Mouse (Mus musculus): ENCODE results near the gene Psg21. TPM values are rescaled to one million over a fixed set of nuclear protein-coding genes. Genes with fewer than 3 reads are reported as not detected.
A peak's percentile ranks its signal among the peaks of the same experiment; 100 is the strongest.
"Not testable (repeated sequence)": the region's sequence is repeated elsewhere in the genome, so short reads cannot be mapped to it uniquely, and the experiment has no call there.

Gene Psg21
- not detected in 2 replicates for polyA plus RNA-seq (2015; fragmentation: Nextera tagmentation; extraction: Ambion mirVana)

- not testable (repeated sequence) for ATAC-seq; H3K27ac ChIP-seq (ENCODE audit: low read length); H3K4me1 ChIP-seq (ENCODE audit: insufficient read depth, low read depth, low read length); H3K9me3 ChIP-seq (ENCODE audit: low read length); H3K4me3 ChIP-seq (ENCODE audit: low read depth, low read length); H3K36me3 ChIP-seq (ENCODE audit: insufficient read depth, low read length); H3K4me2 ChIP-seq (replicated peaks; ENCODE audit: low read depth, low read length); DNase-seq (ENCODE audit: low spot score); H3K9ac ChIP-seq (replicated peaks; ENCODE audit: low read depth); H3K27me3 ChIP-seq (replicated peaks; ENCODE audit: insufficient read depth, low read length)
- 25% methylated on average over 1 of the region's 2 CpGs for WGBS
Observed at GRCm38 (mm10) chr7:18656625-18657024, at the start of gene Psg21. Gene Psg21, minus strand, starts transcription at chr7:18656725.

GRCm38 (mm10) chr7:18686085-18686484 lies 29.6 kb upstream of the Psg21 start, which contains the start of gene Psg20:
Gene Psg20, minus strand, starts transcription at chr7:18686185.
- Histone ChIP-seq H3K27me3 (replicated peaks; ENCODE audit: insufficient read depth, low read length) (no peaks in the 10 kb centered on the region), H3K27ac (ENCODE audit: low read length) (no peak within 1 kb of the TSS)
- 54% methylated on average over 2 of the region's 2 CpGs for WGBS

GRCm38 (mm10) chr7:18685586-18685985 lies 29.1 kb upstream of the Psg21 start:
- ATAC-seq = no peak
- Histone ChIP-seq H3K4me1 (ENCODE audit: insufficient read depth, low read depth, low read length) (no peaks in the 10 kb centered on the region), H3K9ac (replicated peaks; ENCODE audit: low read depth) (no peak overlapping the region), H3K27ac (ENCODE audit: low read length) (no peak overlapping the region), H3K4me3 (ENCODE audit: low read depth, low read length) (no peak overlapping the region), H3K27me3 (replicated peaks; ENCODE audit: insufficient read depth, low read length) (no peaks in the 10 kb centered on the region), H3K4me2 (replicated peaks; ENCODE audit: low read depth, low read length) (no peak overlapping the region), H3K9me3 (ENCODE audit: low read length) (no peaks in the 10 kb centered on the region), H3K36me3 (ENCODE audit: insufficient read depth, low read length) (no peaks in the 10 kb centered on the region)
- no peak for TF ChIP-seq CTCF (IDR thresholded peaks at IDR 0.05)
- no peak for TF ChIP-seq EP300 (IDR thresholded peaks at IDR 0.05)
- no peak for DNase-seq (ENCODE audit: low spot score)

More at GRCm38 (mm10) chr7:18686085-18686484, 29.6 kb upstream of the Psg21 start, which contains the start of gene Psg20:
- DNase-seq (ENCODE audit: low spot score) = no peak
- H3K4me2 ChIP-seq (replicated peaks; ENCODE audit: low read depth, low read length) = no peak within 1 kb of the TSS
- no peaks in the 10 kb centered on the region for H3K36me3 ChIP-seq (ENCODE audit: insufficient read depth, low read length)
- no peak within 1 kb of the TSS for H3K9ac ChIP-seq (replicated peaks; ENCODE audit: low read depth)
- H3K4me3 ChIP-seq (ENCODE audit: low read depth, low read length) = no peak within 1 kb of the TSS
- no peaks in the 10 kb centered on the region for H3K9me3 ChIP-seq (ENCODE audit: low read length)
- no peak for ATAC-seq
- TF ChIP-seq CTCF (IDR thresholded peaks at IDR 0.05) (no peak), EP300 (IDR thresholded peaks at IDR 0.05) (no peak)
- H3K4me1 ChIP-seq (ENCODE audit: insufficient read depth, low read depth, low read length) = no peaks in the 10 kb centered on the region

GRCm38 (mm10) chr7:18679772-18680171 lies 23.2 kb upstream of the Psg21 start:
- H3K36me3 ChIP-seq (ENCODE audit: insufficient read depth, low read length) = no peaks in the 10 kb centered on the region
- H3K9me3 ChIP-seq (ENCODE audit: low read length) = no peaks in the 10 kb centered on the region
- no peak for ATAC-seq
- no peak overlapping the region for H3K27ac ChIP-seq (ENCODE audit: low read length)
- 33% methylated on average over 2 of the region's 2 CpGs for WGBS
- H3K9ac ChIP-seq (replicated peaks; ENCODE audit: low read depth) = no peak overlapping the region
- H3K4me2 ChIP-seq (replicated peaks; ENCODE audit: low read depth, low read length) = no peak overlapping the region
- no peak overlapping the region for H3K4me3 ChIP-seq (ENCODE audit: low read depth, low read length)
- DNase-seq (ENCODE audit: low spot score) = peak; percentile 14
- no peak for TF ChIP-seq EP300 (IDR thresholded peaks at IDR 0.05)
- TF ChIP-seq CTCF (IDR thresholded peaks at IDR 0.05) = peak; percentile 64
- H3K27me3 ChIP-seq (replicated peaks; ENCODE audit: insufficient read depth, low read length) = no peaks in the 10 kb centered on the region
- no peaks in the 10 kb centered on the region for H3K4me1 ChIP-seq (ENCODE audit: insufficient read depth, low read depth, low read length)

- H3K9me3 ChIP-seq (ENCODE audit: low read length); H3K27me3 ChIP-seq (replicated peaks; ENCODE audit: insufficient read depth, low read length); DNase-seq (ENCODE audit: low spot score); ATAC-seq; H3K9ac ChIP-seq (replicated peaks; ENCODE audit: low read depth); H3K4me3 ChIP-seq (ENCODE audit: low read depth, low read length); H3K4me1 ChIP-seq (ENCODE audit: insufficient read depth, low read depth, low read length); H3K27ac ChIP-seq (ENCODE audit: low read length); H3K36me3 ChIP-seq (ENCODE audit: insufficient read depth, low read length); H3K4me2 ChIP-seq (replicated peaks; ENCODE audit: low read depth, low read length): not testable (repeated sequence)
- 76% methylated on average over 8 of the region's 8 CpGs for WGBS
Observed at GRCm38 (mm10) chr7:18626921-18627320, 29.6 kb downstream of the Psg21 start.

GRCm38 (mm10) chr7:18616401-18616800 lies 40.1 kb downstream of the Psg21 start, which contains the start of gene Psg23:
Gene Psg23, minus strand, starts transcription at chr7:18616501.
- ATAC-seq; H3K9me3 ChIP-seq (ENCODE audit: low read length): not testable (repeated sequence)

More at GRCm38 (mm10) chr7:18616401-18616800, 40.1 kb downstream of the Psg21 start, which contains the start of gene Psg23:
- H3K9ac ChIP-seq (replicated peaks; ENCODE audit: low read depth); DNase-seq (ENCODE audit: low spot score); H3K4me3 ChIP-seq (ENCODE audit: low read depth, low read length); H3K36me3 ChIP-seq (ENCODE audit: insufficient read depth, low read length); H3K4me2 ChIP-seq (replicated peaks; ENCODE audit: low read depth, low read length); H3K27me3 ChIP-seq (replicated peaks; ENCODE audit: insufficient read depth, low read length); H3K4me1 ChIP-seq (ENCODE audit: insufficient read depth, low read depth, low read length); H3K27ac ChIP-seq (ENCODE audit: low read length): not testable (repeated sequence)
- WGBS = 27% methylated on average over 1 of the region's 2 CpGs

Other genes with a start within 250 kb of the Psg21 start
- gene Psg28, start 224.7 kb downstream of the Psg21 start, polyA plus RNA-seq (2015; fragmentation: Nextera tagmentation; extraction: Ambion mirVana) = not detected in 2 replicates
- not detected in 2 replicates for gene Psg26, start 172.5 kb downstream of the Psg21 start, polyA plus RNA-seq (2015; fragmentation: Nextera tagmentation; extraction: Ambion mirVana)
- not detected in 2 replicates for gene Psg25, start 124.5 kb downstream of the Psg21 start, polyA plus RNA-seq (2015; fragmentation: Nextera tagmentation; extraction: Ambion mirVana)
- gene Psg27, start 89.4 kb downstream of the Psg21 start, polyA plus RNA-seq (2015; fragmentation: Nextera tagmentation; extraction: Ambion mirVana) = not detected in 2 replicates
- gene Psg23, start 40.2 kb downstream of the Psg21 start, polyA plus RNA-seq (2015; fragmentation: Nextera tagmentation; extraction: Ambion mirVana) = not detected in 2 replicates
- gene Psg20, start 29.5 kb upstream of the Psg21 start, polyA plus RNA-seq (2015; fragmentation: Nextera tagmentation; extraction: Ambion mirVana) = not detected in 2 replicates
- gene Psg22, start 61.4 kb upstream of the Psg21 start, polyA plus RNA-seq (2015; fragmentation: Nextera tagmentation; extraction: Ambion mirVana) = not detected in 2 replicates
- not detected in 2 replicates for gene Psg19, start 141.8 kb upstream of the Psg21 start, polyA plus RNA-seq (2015; fragmentation: Nextera tagmentation; extraction: Ambion mirVana)
- gene Psg17, start 164.9 kb upstream of the Psg21 start, polyA plus RNA-seq (2015; fragmentation: Nextera tagmentation; extraction: Ambion mirVana) = not detected in 2 replicates
- gene Mill2, start 183.2 kb upstream of the Psg21 start, polyA plus RNA-seq (2015; fragmentation: Nextera tagmentation; extraction: Ambion mirVana) = 4.3 and 5.7 TPM in 2 replicates
- 45.6 and 51.1 TPM in 2 replicates for gene Pglyrp1, start 214.6 kb upstream of the Psg21 start, polyA plus RNA-seq (2015; fragmentation: Nextera tagmentation; extraction: Ambion mirVana)

Measured in lung, postnatal 0 days (tissue).